ENCODE assay signal across 8 mouse cellular contexts in genomic region chr1:170174814-170175332, GRCm38 (mm10). TPM values are rescaled to one million over a fixed set of nuclear protein-coding genes. Genes with fewer than 3 reads are reported as not detected.
DNase-seq lines count a peak whose midpoint lies in the region; ATAC-seq and TF ChIP-seq lines count a peak whose summit lies in the region.

Gene Uap1 (minus strand): TSS chr1:170174957.

- H3K4me3 ChIP-seq in bone marrow, adult 2 months (replicated peaks; ENCODE audit: control insufficient read depth, low read depth, low read length): peak within 1 kb of the TSS; percentile 78
- peak within 1 kb of the TSS; percentile 83 for H3K4me3 ChIP-seq in embryonic facial prominence, embryonic 15.5 days (replicated peaks)
- H3K4me3 ChIP-seq in limb, embryonic 14.5 days (replicated peaks; ENCODE audit: low read length): peak within 1 kb of the TSS; percentile 79
- H3K4me3 ChIP-seq in midbrain, postnatal 0 days (ENCODE audit: low read depth, low read length): peak within 1 kb of the TSS; percentile 90

- peak within 1 kb of the TSS; percentile 73 for H3K4me2 ChIP-seq in embryonic facial prominence, embryonic 15.5 days (replicated peaks)
- H3K4me2 ChIP-seq in limb, embryonic 14.5 days (replicated peaks; ENCODE audit: low read depth, low read length, severe bottlenecking): peak within 1 kb of the TSS; percentile 76
- H3K4me2 ChIP-seq in midbrain, postnatal 0 days (ENCODE audit: low read depth, low read length, poor library complexity, severe bottlenecking): peak within 1 kb of the TSS; percentile 79

- TF ChIP-seq POLR2A in bone marrow, adult 2 months (IDR thresholded peaks at IDR 0.05; ENCODE audit: borderline replicate concordance, control insufficient read depth, low read depth, low read length): peak; percentile 80; the same call in 1 of the 2 replicates
- peak; percentile 95 for TF ChIP-seq POLR2A in limb, embryonic 14.5 days (IDR thresholded peaks at IDR 0.05; ENCODE audit: borderline replicate concordance, extremely low read depth, insufficient read depth, insufficient read length)

- ATAC-seq in embryonic facial prominence, embryonic 15.5 days (ENCODE audit: insufficient number of reproducible peaks, low FRiP score, low TSS enrichment, low read depth): peak; percentile 98
- peak; percentile 99 for ATAC-seq in limb, embryonic 14.5 days (ENCODE audit: low FRiP score, low read depth)
- ATAC-seq in midbrain, postnatal 0 days (ENCODE audit: low FRiP score): peak; percentile 100

- peak; percentile 99 for DNase-seq in 416B (ENCODE audit: low read depth)
- peak; percentile 98 for DNase-seq in heart, adult 8-10 months (ENCODE audit: low spot score)
- DNase-seq in kidney, adult 9 months: peak; percentile 100
- peak; percentile 99 for DNase-seq in limb, embryonic 14.5 days (ENCODE audit: low spot score)
- DNase-seq in midbrain, postnatal 0 days (ENCODE audit: low spot score): peak; percentile 98
- DNase-seq in spleen, postnatal 14 days (ENCODE audit: low spot score in 2 of 2): peak; percentile 96 to 98

- H3K36me3 ChIP-seq in embryonic facial prominence, embryonic 15.5 days: no peaks in the 10 kb centered on the region
- no peaks in the 10 kb centered on the region for H3K36me3 ChIP-seq in limb, embryonic 14.5 days (ENCODE audit: control insufficient read depth, insufficient read depth, low read length)
- H3K36me3 ChIP-seq in midbrain, postnatal 0 days (ENCODE audit: insufficient read depth, low read length): no peaks in the 10 kb centered on the region

- WGBS in bone marrow, adult 2 months: under 1% methylated on average over 46 of the region's 52 CpGs
- under 1% methylated on average over 52 of the region's 52 CpGs for WGBS in embryonic facial prominence, embryonic 15.5 days
- WGBS in limb, embryonic 14.5 days: 0% methylated on average over 25 of the region's 52 CpGs
- WGBS in midbrain, postnatal 0 days: under 1% methylated on average over 49 of the region's 52 CpGs

- H3K27ac ChIP-seq in bone marrow, adult 2 months (ENCODE audit: control insufficient read depth, insufficient read depth, low read depth, low read length, poor library complexity): peak within 1 kb of the TSS; percentile 93
- H3K27ac ChIP-seq in embryonic facial prominence, embryonic 15.5 days (replicated peaks): peak within 1 kb of the TSS; percentile 91
- H3K27ac ChIP-seq in limb, embryonic 14.5 days (replicated peaks; ENCODE audit: low read depth, low read length): peak within 1 kb of the TSS; percentile 84
- peak within 1 kb of the TSS; percentile 87 for H3K27ac ChIP-seq in midbrain, postnatal 0 days (ENCODE audit: low read depth, low read length)

- H3K9me3 ChIP-seq in embryonic facial prominence, embryonic 15.5 days (replicated peaks): no peaks in the 10 kb centered on the region
- no peaks in the 10 kb centered on the region for H3K9me3 ChIP-seq in limb, embryonic 14.5 days (ENCODE audit: control insufficient read depth, low read length)
- no peaks in the 10 kb centered on the region for H3K9me3 ChIP-seq in midbrain, postnatal 0 days (ENCODE audit: low read length)

- no peaks in the 10 kb centered on the region; the same call in 1 of the 2 replicates for H3K4me1 ChIP-seq in bone marrow, adult 2 months (ENCODE audit: control insufficient read depth, insufficient read depth, low read length)
- H3K4me1 ChIP-seq in embryonic facial prominence, embryonic 15.5 days: peaks cover 14% of the 10 kb centered on the region
- peaks cover 5% of the 10 kb centered on the region for H3K4me1 ChIP-seq in limb, embryonic 14.5 days (ENCODE audit: control insufficient read depth, insufficient read depth, low read length)
- H3K4me1 ChIP-seq in midbrain, postnatal 0 days (ENCODE audit: insufficient read depth, low read length): peaks cover 3% of the 10 kb centered on the region; the same call in 1 of the 2 replicates

- peak within 1 kb of the TSS; percentile 71 for H3K9ac ChIP-seq in embryonic facial prominence, embryonic 15.5 days
- H3K9ac ChIP-seq in limb, embryonic 14.5 days (ENCODE audit: low read depth, low read length, severe bottlenecking): peak within 1 kb of the TSS; percentile 80
- H3K9ac ChIP-seq in midbrain, postnatal 0 days (replicated peaks; ENCODE audit: low read length, poor library complexity, severe bottlenecking): peak within 1 kb of the TSS; percentile 81

- H3K27me3 ChIP-seq in embryonic facial prominence, embryonic 15.5 days: no peaks in the 10 kb centered on the region
- H3K27me3 ChIP-seq in limb, embryonic 14.5 days (ENCODE audit: control insufficient read depth, insufficient read depth, low read length): no peaks in the 10 kb centered on the region
- no peaks in the 10 kb centered on the region for H3K27me3 ChIP-seq in midbrain, postnatal 0 days (ENCODE audit: insufficient read depth, low read length)

- peak; percentile 43; the same call in 1 of the 2 replicates for TF ChIP-seq CTCF in bone marrow, adult 2 months (IDR thresholded peaks at IDR 0.05; ENCODE audit: control insufficient read depth, insufficient read depth, low read length)
- TF ChIP-seq CTCF in midbrain, postnatal 0 days (IDR thresholded peaks at IDR 0.05): peak; percentile 74

RNA-seq across cellular contexts. Expression of gene Uap1, which starts in this region (rescaled TPM):
- polyA plus RNA-seq in bone marrow, adult 2 months (2011; ENCODE audit: insufficient read depth, insufficient read length, low replicate concordance, missing spikeins): 18.5 and 23.4 TPM in 2 replicates
- 68.4 and 70.9 TPM in 2 replicates for polyA plus RNA-seq in embryonic facial prominence, embryonic 15.5 days (2015; fragmentation: Nextera tagmentation; extraction: Ambion mirVana)
- total RNA-seq in heart, adult 8-10 months (2022): 10 to 100 TPM; 42.8 to 53.0 (median 45.1) TPM
- 41.6 and 50.5 TPM in 2 replicates for polyA plus RNA-seq in limb, embryonic 14.5 days (2012; rRNA removed)
- 76.4 and 77.8 TPM in 2 replicates for polyA plus RNA-seq in limb, embryonic 14.5 days (2014; fragmentation: Nextera tagmentation; extraction: Ambion mirVana)
- total RNA-seq in midbrain, postnatal 0 days (2014; rRNA removed): 38.6 and 52.8 TPM in 2 replicates
- polyA plus RNA-seq in midbrain, postnatal 0 days (2015; fragmentation: Nextera tagmentation; extraction: Ambion mirVana): 55.8 and 59.0 TPM in 2 replicates

Comparison
In these comparisons a context has a peak if more than half of its experiments do, and no peak if none do; other contexts are left out.
1. Peak in every context shown above with its lines: DNase-seq, ATAC-seq, H3K4me3 ChIP-seq and H3K27ac ChIP-seq.